Mouse (Mus musculus): ENCODE measurements around the gene Klc3. TPM values are rescaled to one million over a fixed set of nuclear protein-coding genes. Genes with fewer than 3 reads are reported as not detected.
A peak's percentile ranks its signal among the peaks of the same experiment; 100 is the strongest.

Gene Klc3
- polyA plus RNA-seq, 1 experiment: 33.3 TPM

DNA sequence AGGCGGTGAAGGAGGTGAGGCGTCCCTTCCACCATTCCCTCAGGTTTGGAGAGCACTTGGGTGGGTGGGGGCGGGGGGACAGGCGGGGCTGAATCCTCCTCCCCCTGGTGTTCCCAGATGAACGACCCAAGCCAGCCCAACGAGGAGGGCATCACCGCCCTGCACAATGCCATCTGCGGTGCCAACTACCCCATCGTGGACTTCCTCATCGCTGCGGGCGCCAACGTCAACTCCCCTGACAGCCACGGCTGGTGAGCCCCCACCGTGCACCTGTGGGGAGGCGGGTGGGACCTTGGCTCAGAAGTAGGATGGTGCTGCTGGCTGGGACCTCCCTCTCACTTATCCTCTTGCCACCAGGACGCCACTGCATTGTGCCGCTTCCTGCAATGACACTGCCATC lies 28.5 kb downstream of the Klc3 start:
- Histone ChIP-seq H3K27ac (ENCODE audit: control insufficient read depth, insufficient read depth, low read depth, low read length) (no peak overlapping the region), H3K36me3 (ENCODE audit: control insufficient read depth, insufficient read depth, low read length) (no peaks in the 10 kb centered on the region; the same call in 1 of the 2 replicates), H3K4me3 (ENCODE audit: control insufficient read depth, low read depth, low read length) (no peak overlapping the region), H3K27me3 (ENCODE audit: control insufficient read depth, insufficient read depth, low read length) (no peaks in the 10 kb centered on the region), H3K4me1 (ENCODE audit: control insufficient read depth, insufficient read depth, low read length) (peaks cover 6% of the 10 kb centered on the region)
- no peak for TF ChIP-seq POLR2A (IDR thresholded peaks at IDR 0.05; ENCODE audit: control insufficient read depth, low read depth, low read length)
- TF ChIP-seq CTCF (IDR thresholded peaks at IDR 0.05; ENCODE audit: control insufficient read depth, insufficient read depth, insufficient replicate concordance, low read depth, low read length): no peak

DNA sequence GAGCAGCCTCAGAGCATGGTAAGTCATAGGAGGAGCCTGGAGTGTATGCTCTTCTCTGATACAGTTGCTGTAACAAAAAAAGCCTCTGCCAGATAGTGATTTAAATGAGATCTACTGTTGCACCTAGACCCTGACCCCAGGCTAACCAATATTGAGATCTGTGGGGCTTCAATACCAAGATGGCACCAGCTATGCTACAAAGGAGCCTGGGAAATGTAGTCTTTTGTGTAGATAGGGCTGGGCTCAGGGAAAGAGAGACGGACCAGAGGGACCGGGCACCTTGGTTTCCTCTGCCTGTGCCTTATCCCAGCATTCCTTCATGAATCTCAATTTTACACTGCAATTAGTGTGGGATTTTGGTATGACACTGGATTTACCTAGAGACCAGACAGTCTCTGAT lies 30.5 kb downstream of the Klc3 start:
- Histone ChIP-seq H3K36me3 (ENCODE audit: control insufficient read depth, insufficient read depth, low read length) (no peaks in the 10 kb centered on the region; the same call in 1 of the 2 replicates), H3K27me3 (ENCODE audit: control insufficient read depth, insufficient read depth, low read length) (no peaks in the 10 kb centered on the region), H3K4me3 (ENCODE audit: control insufficient read depth, low read depth, low read length) (no peak overlapping the region), H3K4me1 (ENCODE audit: control insufficient read depth, insufficient read depth, low read length) (peaks cover 17% of the 10 kb centered on the region), H3K27ac (ENCODE audit: control insufficient read depth, insufficient read depth, low read depth, low read length) (no peak overlapping the region)
- TF ChIP-seq POLR2A (IDR thresholded peaks at IDR 0.05; ENCODE audit: control insufficient read depth, low read depth, low read length): no peak
- TF ChIP-seq CTCF (IDR thresholded peaks at IDR 0.05; ENCODE audit: control insufficient read depth, insufficient read depth, insufficient replicate concordance, low read depth, low read length): no peak

DNA sequence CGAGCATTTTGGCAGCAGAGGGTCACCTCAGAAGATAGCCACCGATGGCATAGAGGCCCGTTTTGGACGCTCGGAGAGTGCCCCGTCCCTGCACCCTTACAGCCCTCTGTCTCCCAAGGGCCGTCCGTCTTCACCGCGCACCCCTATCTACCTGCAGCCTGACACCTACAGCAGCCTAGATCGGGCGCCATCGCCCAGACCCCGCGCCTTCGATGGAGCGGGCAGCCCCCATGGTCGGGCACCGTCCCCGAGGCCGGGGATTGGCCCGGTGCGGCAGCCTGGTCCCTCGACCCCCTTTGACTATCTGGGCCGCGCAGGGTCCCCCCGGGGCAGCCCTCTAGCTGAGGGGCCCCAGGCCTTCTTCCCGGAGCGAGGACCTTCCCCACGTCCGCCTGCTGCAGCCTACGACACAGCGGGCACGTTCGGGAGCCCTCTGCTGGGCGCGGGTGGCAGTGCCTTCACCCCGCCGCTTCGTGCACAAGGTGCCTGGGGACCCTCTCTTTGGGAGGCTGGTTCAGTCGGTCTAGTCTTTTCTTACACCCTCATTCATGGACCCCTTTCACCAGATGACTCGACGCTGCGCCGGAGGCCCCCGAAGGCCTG lies 34.0 kb downstream of the Klc3 start:
- Histone ChIP-seq H3K4me1 (ENCODE audit: control insufficient read depth, insufficient read depth, low read length) (peaks cover 30% of the 10 kb centered on the region), H3K27ac (ENCODE audit: control insufficient read depth, insufficient read depth, low read depth, low read length) (0 out of 2 replicates have a peak overlapping the region, but pooled peaks have one; percentile 5), H3K4me3 (ENCODE audit: control insufficient read depth, low read depth, low read length) (peak overlapping the region; percentile 71), H3K36me3 (ENCODE audit: control insufficient read depth, insufficient read depth, low read length) (no peaks in the 10 kb centered on the region; the same call in 1 of the 2 replicates), H3K27me3 (ENCODE audit: control insufficient read depth, insufficient read depth, low read length) (no peaks in the 10 kb centered on the region)
- TF ChIP-seq CTCF (IDR thresholded peaks at IDR 0.05; ENCODE audit: control insufficient read depth, insufficient read depth, insufficient replicate concordance, low read depth, low read length) (peak; percentile 72; the same call in 1 of the 2 replicates), POLR2A (IDR thresholded peaks at IDR 0.05; ENCODE audit: control insufficient read depth, low read depth, low read length) (no peak)

DNA sequence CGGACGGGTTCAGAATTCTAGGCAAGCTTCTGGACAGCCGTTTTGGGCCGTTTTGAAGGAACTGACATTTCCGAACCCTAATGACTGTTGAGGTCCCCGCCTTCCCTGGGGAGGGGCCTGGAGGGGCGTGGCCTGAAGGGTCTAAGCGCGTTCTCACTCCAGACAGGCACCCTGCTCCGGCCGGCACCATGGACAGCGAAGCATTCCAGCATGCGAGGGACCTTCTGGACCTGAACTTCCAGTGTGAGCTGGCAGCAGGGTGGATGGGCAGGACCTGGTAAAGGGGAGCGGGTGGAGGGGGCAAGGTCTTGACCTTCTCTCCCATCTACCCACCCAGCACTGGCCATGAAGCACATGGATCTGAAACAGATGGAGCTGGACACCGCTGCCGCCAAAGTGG lies 35.5 kb downstream of the Klc3 start:
- Histone ChIP-seq H3K4me3 (ENCODE audit: control insufficient read depth, low read depth, low read length) (peak overlapping the region; percentile 88), H3K27me3 (ENCODE audit: control insufficient read depth, insufficient read depth, low read length) (no peaks in the 10 kb centered on the region), H3K27ac (ENCODE audit: control insufficient read depth, insufficient read depth, low read depth, low read length) (peak overlapping the region; percentile 91), H3K36me3 (ENCODE audit: control insufficient read depth, insufficient read depth, low read length) (no peaks in the 10 kb centered on the region; the same call in 1 of the 2 replicates), H3K4me1 (ENCODE audit: control insufficient read depth, insufficient read depth, low read length) (peaks cover 42% of the 10 kb centered on the region)
- peak; percentile 76 for TF ChIP-seq POLR2A (IDR thresholded peaks at IDR 0.05; ENCODE audit: control insufficient read depth, low read depth, low read length)
- TF ChIP-seq CTCF (IDR thresholded peaks at IDR 0.05; ENCODE audit: control insufficient read depth, insufficient read depth, insufficient replicate concordance, low read depth, low read length): peak; percentile 13; the same call in 1 of the 2 replicates

DNA sequence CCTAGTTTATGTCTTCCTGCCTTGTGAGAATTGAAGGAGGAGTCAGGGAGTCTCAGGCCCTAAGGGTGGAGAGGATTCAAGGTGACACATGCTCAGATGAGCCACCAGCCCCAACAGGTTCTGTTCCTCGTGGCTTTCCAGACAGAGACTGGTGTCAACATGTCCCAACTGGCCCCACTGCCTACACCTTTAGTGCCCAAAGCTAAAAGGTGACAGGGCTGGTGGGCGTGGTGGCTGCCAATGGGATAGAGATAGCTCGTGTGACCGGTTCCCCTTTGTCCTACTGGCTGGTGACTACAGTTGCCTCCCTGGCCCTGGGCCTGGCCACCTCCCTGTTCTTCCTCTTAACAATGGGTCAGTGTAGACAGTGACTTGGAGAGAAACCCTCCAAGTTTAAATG lies 38.5 kb downstream of the Klc3 start:
- TF ChIP-seq CTCF (IDR thresholded peaks at IDR 0.05; ENCODE audit: control insufficient read depth, insufficient read depth, insufficient replicate concordance, low read depth, low read length) (no peak), POLR2A (IDR thresholded peaks at IDR 0.05; ENCODE audit: control insufficient read depth, low read depth, low read length) (no peak)
- H3K4me3 ChIP-seq (ENCODE audit: control insufficient read depth, low read depth, low read length): no peak overlapping the region
- no peak overlapping the region for H3K27ac ChIP-seq (ENCODE audit: control insufficient read depth, insufficient read depth, low read depth, low read length)
- H3K27me3 ChIP-seq (ENCODE audit: control insufficient read depth, insufficient read depth, low read length): no peaks in the 10 kb centered on the region
- H3K4me1 ChIP-seq (ENCODE audit: control insufficient read depth, insufficient read depth, low read length): peaks cover 62% of the 10 kb centered on the region
- no peaks in the 10 kb centered on the region for H3K36me3 ChIP-seq (ENCODE audit: control insufficient read depth, insufficient read depth, low read length)

DNA sequence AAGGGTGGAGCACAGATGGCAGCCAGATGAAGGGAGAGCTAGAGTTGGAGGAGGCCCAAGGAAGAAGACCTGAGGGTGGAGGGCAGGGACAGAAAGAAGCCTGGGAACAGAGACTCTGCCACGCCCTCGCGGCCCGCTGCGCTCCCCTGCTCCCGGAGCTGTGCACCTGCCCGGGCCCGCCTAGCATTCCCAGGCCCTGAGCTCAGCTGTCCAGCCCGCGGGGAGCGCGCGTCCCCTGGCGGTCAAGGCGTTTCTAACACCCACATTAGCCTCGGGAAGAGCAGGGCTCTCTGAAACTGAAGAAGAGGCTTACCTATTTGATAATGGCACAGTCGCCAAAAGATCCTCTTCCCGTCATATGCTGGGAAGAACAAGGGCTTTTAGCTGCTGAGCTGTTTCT lies 40.0 kb downstream of the Klc3 start:
- Histone ChIP-seq H3K27me3 (ENCODE audit: control insufficient read depth, insufficient read depth, low read length) (no peaks in the 10 kb centered on the region), H3K4me1 (ENCODE audit: control insufficient read depth, insufficient read depth, low read length) (peaks cover 62% of the 10 kb centered on the region), H3K36me3 (ENCODE audit: control insufficient read depth, insufficient read depth, low read length) (no peaks in the 10 kb centered on the region), H3K4me3 (ENCODE audit: control insufficient read depth, low read depth, low read length) (no peak overlapping the region), H3K27ac (ENCODE audit: control insufficient read depth, insufficient read depth, low read depth, low read length) (no peak overlapping the region)
- no peak for TF ChIP-seq POLR2A (IDR thresholded peaks at IDR 0.05; ENCODE audit: control insufficient read depth, low read depth, low read length)
- peak; percentile 90 for TF ChIP-seq CTCF (IDR thresholded peaks at IDR 0.05; ENCODE audit: control insufficient read depth, insufficient read depth, insufficient replicate concordance, low read depth, low read length)

DNA sequence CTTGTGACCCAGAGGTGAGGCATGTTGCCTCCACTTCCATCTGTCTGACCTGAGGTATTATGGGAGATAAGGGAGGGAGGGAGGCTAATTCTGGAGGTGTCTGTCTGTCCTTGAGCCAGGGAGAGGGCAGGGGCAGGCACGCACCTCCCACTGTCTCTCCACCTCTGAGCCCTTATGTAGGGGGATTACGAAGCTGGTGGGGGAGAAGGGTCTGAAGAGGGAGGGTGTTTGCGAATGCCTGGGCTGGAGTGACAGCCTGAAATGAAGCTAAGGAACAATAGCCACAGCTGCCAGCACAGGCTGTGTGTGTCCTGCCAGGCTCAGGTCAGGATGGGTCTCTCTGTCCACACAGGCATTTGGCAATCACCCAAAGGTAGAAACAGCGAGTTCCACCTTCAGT lies 41.6 kb downstream of the Klc3 start:
- H3K4me1 ChIP-seq (ENCODE audit: control insufficient read depth, insufficient read depth, low read length): peaks cover 58% of the 10 kb centered on the region
- no peak for TF ChIP-seq CTCF (IDR thresholded peaks at IDR 0.05; ENCODE audit: control insufficient read depth, insufficient read depth, insufficient replicate concordance, low read depth, low read length)
- TF ChIP-seq POLR2A (IDR thresholded peaks at IDR 0.05; ENCODE audit: control insufficient read depth, low read depth, low read length): no peak
- no peaks in the 10 kb centered on the region for H3K36me3 ChIP-seq (ENCODE audit: control insufficient read depth, insufficient read depth, low read length)
- H3K27me3 ChIP-seq (ENCODE audit: control insufficient read depth, insufficient read depth, low read length): no peaks in the 10 kb centered on the region
- H3K27ac ChIP-seq (ENCODE audit: control insufficient read depth, insufficient read depth, low read depth, low read length): no peak overlapping the region
- no peak overlapping the region for H3K4me3 ChIP-seq (ENCODE audit: control insufficient read depth, low read depth, low read length)
